Mouse (Mus musculus): ENCODE results near the gene Gpank1. TPM values are rescaled to one million over a fixed set of nuclear protein-coding genes. Genes with fewer than 3 reads are reported as not detected.

Gpank1 gene
- polyA plus RNA-seq, 2 experiments = 15.1 to 17.5 TPM

- no peak for TF ChIP-seq POLR2A (IDR thresholded peaks at IDR 0.05; ENCODE audit: borderline replicate concordance, extremely low read depth, insufficient read depth, insufficient read length)
- Histone ChIP-seq H3K4me3 (replicated peaks; ENCODE audit: low read length) (no peak within 1 kb of the TSS), H3K27me3 (ENCODE audit: control insufficient read depth, insufficient read depth, low read length) (no peaks in the 10 kb centered on the region), H3K4me2 (replicated peaks; ENCODE audit: low read depth, low read length, severe bottlenecking) (no peak within 1 kb of the TSS), H3K9me3 (ENCODE audit: control insufficient read depth, low read length) (no peaks in the 10 kb centered on the region), H3K4me1 (ENCODE audit: control insufficient read depth, insufficient read depth, low read length) (peaks cover 5% of the 10 kb centered on the region), H3K9ac (ENCODE audit: low read depth, low read length, severe bottlenecking) (no peak within 1 kb of the TSS), H3K27ac (replicated peaks; ENCODE audit: low read depth, low read length) (no peak within 1 kb of the TSS), H3K36me3 (ENCODE audit: control insufficient read depth, insufficient read depth, low read length) (no peaks in the 10 kb centered on the region)
- DNase-seq (ENCODE audit: low spot score) (no peak), ATAC-seq (ENCODE audit: low FRiP score, low read depth) (no peak)
- 70% methylated on average over 7 of the region's 7 CpGs for WGBS
Measured at GRCm38 (mm10) chr17:35085208-35085865, 35.9 kb upstream of the Gpank1 start, which contains the start of gene Ly6g6f. Gene Ly6g6f, minus strand, starts transcription at chr17:35085610.

DNA sequence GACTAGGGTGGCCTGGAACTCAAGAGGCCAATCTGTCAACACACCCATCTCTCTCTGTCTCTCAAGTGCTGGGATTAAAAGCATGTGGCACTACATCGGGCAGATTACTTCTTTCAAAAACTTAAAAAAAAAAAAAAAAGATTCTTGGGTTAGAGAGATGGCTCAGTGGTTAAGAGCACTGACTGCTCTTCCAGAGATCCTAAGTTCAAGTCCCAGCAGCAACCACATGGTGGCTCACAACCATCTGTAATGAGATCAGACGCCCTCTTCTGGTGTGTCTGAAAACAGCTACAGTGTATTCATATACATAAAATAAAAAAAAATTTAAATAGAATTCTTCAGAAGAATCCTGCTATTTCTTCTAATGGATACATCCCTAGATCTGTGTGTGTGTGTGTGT lies 33.1 kb upstream of the Gpank1 start:
- DNase-seq (ENCODE audit: low spot score) (no peak), ATAC-seq (ENCODE audit: low FRiP score, low read depth) (no peak)
- H3K4me3 ChIP-seq (replicated peaks; ENCODE audit: low read length) = no peak overlapping the region
- H3K9me3 ChIP-seq (ENCODE audit: control insufficient read depth, low read length) = no peaks in the 10 kb centered on the region
- H3K27me3 ChIP-seq (ENCODE audit: control insufficient read depth, insufficient read depth, low read length) = no peaks in the 10 kb centered on the region
- 48% methylated on average over 2 of the region's 2 CpGs for WGBS
- no peak overlapping the region for H3K27ac ChIP-seq (replicated peaks; ENCODE audit: low read depth, low read length)
- H3K4me1 ChIP-seq (ENCODE audit: control insufficient read depth, insufficient read depth, low read length) = peaks cover 9% of the 10 kb centered on the region
- TF ChIP-seq POLR2A (IDR thresholded peaks at IDR 0.05; ENCODE audit: borderline replicate concordance, extremely low read depth, insufficient read depth, insufficient read length) = no peak
- H3K4me2 ChIP-seq (replicated peaks; ENCODE audit: low read depth, low read length, severe bottlenecking) = no peak overlapping the region
- peaks cover 25% of the 10 kb centered on the region for H3K36me3 ChIP-seq (ENCODE audit: control insufficient read depth, insufficient read depth, low read length)
- H3K9ac ChIP-seq (ENCODE audit: low read depth, low read length, severe bottlenecking) = no peak overlapping the region

GRCm38 (mm10) chr17:35088825-35089644 lies 32.2 kb upstream of the Gpank1 start, which contains the start of gene Abhd16a:
Gene Abhd16a, plus strand, starts transcription at chr17:35089263.
- H3K27ac ChIP-seq (replicated peaks; ENCODE audit: low read depth, low read length) = peak within 1 kb of the TSS; percentile 97
- ATAC-seq (ENCODE audit: low FRiP score, low read depth) (peak; percentile 98), DNase-seq (ENCODE audit: low spot score) (peak; percentile 91)
- peak within 1 kb of the TSS; percentile 69 for H3K4me3 ChIP-seq (replicated peaks; ENCODE audit: low read length)
- H3K9ac ChIP-seq (ENCODE audit: low read depth, low read length, severe bottlenecking) = peak within 1 kb of the TSS; percentile 92
- H3K4me2 ChIP-seq (replicated peaks; ENCODE audit: low read depth, low read length, severe bottlenecking) = peak within 1 kb of the TSS; percentile 64
- H3K4me1 ChIP-seq (ENCODE audit: control insufficient read depth, insufficient read depth, low read length) = peaks cover 9% of the 10 kb centered on the region
- peaks cover 33% of the 10 kb centered on the region for H3K36me3 ChIP-seq (ENCODE audit: control insufficient read depth, insufficient read depth, low read length)
- WGBS = 3% methylated on average over 62 of the region's 67 CpGs
- H3K27me3 ChIP-seq (ENCODE audit: control insufficient read depth, insufficient read depth, low read length) = no peaks in the 10 kb centered on the region
- TF ChIP-seq POLR2A (IDR thresholded peaks at IDR 0.05; ENCODE audit: borderline replicate concordance, extremely low read depth, insufficient read depth, insufficient read length) = no peak
- no peaks in the 10 kb centered on the region for H3K9me3 ChIP-seq (ENCODE audit: control insufficient read depth, low read length)

GRCm38 (mm10) chr17:35090166-35090932 lies 30.9 kb upstream of the Gpank1 start:
- no peak for ATAC-seq (ENCODE audit: low FRiP score, low read depth)
- Histone ChIP-seq H3K4me2 (replicated peaks; ENCODE audit: low read depth, low read length, severe bottlenecking) (peak overlapping the region; percentile 64), H3K27ac (replicated peaks; ENCODE audit: low read depth, low read length) (peak overlapping the region; percentile 97; the same call in 1 of the 2 replicates), H3K4me1 (ENCODE audit: control insufficient read depth, insufficient read depth, low read length) (peaks cover 9% of the 10 kb centered on the region), H3K9ac (ENCODE audit: low read depth, low read length, severe bottlenecking) (peak overlapping the region; percentile 92), H3K9me3 (ENCODE audit: control insufficient read depth, low read length) (no peaks in the 10 kb centered on the region), H3K27me3 (ENCODE audit: control insufficient read depth, insufficient read depth, low read length) (no peaks in the 10 kb centered on the region), H3K4me3 (replicated peaks; ENCODE audit: low read length) (peak overlapping the region; percentile 69), H3K36me3 (ENCODE audit: control insufficient read depth, insufficient read depth, low read length) (peaks cover 46% of the 10 kb centered on the region)
- no peak for TF ChIP-seq POLR2A (IDR thresholded peaks at IDR 0.05; ENCODE audit: borderline replicate concordance, extremely low read depth, insufficient read depth, insufficient read length)
- WGBS = 59% methylated on average over 8 of the region's 8 CpGs
- no peak for DNase-seq (ENCODE audit: low spot score)
